Mouse (Mus musculus): ENCODE measurements around the gene Tead1. TPM values are rescaled to one million over a fixed set of nuclear protein-coding genes. Genes with fewer than 3 reads are reported as not detected.

Gene Tead1
- polyA plus RNA-seq, 1 experiment from 2014 or later, result 14.9 TPM

GRCm38 (mm10) chr7:112840890-112841289, 161.8 kb downstream of the Tead1 start:
- DNase-seq (ENCODE audit: low spot score) (no peak), ATAC-seq (replicated peaks; ENCODE audit: low FRiP score, low read depth) (no peak)
- WGBS, result 51% methylated on average over 8 of the region's 8 CpGs
- Histone ChIP-seq H3K4me2 (ENCODE audit: low read length) (no peak overlapping the region), H3K27me3 (ENCODE audit: insufficient read depth, low read length) (no peaks in the 10 kb centered on the region), H3K4me1 (replicated peaks; ENCODE audit: insufficient read depth, low read length) (no peaks in the 10 kb centered on the region; the same call in 1 of the 2 replicates), H3K9me3 (replicated peaks; ENCODE audit: low read length) (no peaks in the 10 kb centered on the region), H3K27ac (no peak overlapping the region), H3K9ac (ENCODE audit: low read depth, low read length) (no peak overlapping the region), H3K36me3 (ENCODE audit: insufficient read depth, low read length) (0 out of 2 replicates have a peak, but pooled peaks cover 6% of the 10 kb centered on the region), H3K4me3 (replicated peaks; ENCODE audit: low read depth, low read length) (no peak overlapping the region)
- TF ChIP-seq CTCF (IDR thresholded peaks at IDR 0.05; ENCODE audit: low read depth), result no peak

GRCm38 (mm10) chr7:112841484-112841883, 162.4 kb downstream of the Tead1 start:
- Histone ChIP-seq H3K4me1 (replicated peaks; ENCODE audit: insufficient read depth, low read length) (no peaks in the 10 kb centered on the region; the same call in 1 of the 2 replicates), H3K9ac (ENCODE audit: low read depth, low read length) (no peak overlapping the region), H3K4me3 (replicated peaks; ENCODE audit: low read depth, low read length) (no peak overlapping the region), H3K27me3 (ENCODE audit: insufficient read depth, low read length) (no peaks in the 10 kb centered on the region), H3K9me3 (replicated peaks; ENCODE audit: low read length) (no peaks in the 10 kb centered on the region), H3K36me3 (ENCODE audit: insufficient read depth, low read length) (0 out of 2 replicates have a peak, but pooled peaks cover 6% of the 10 kb centered on the region), H3K4me2 (ENCODE audit: low read length) (peak overlapping the region; percentile 37; the same call in 1 of the 2 replicates), H3K27ac (no peak overlapping the region)
- ATAC-seq (replicated peaks; ENCODE audit: low FRiP score, low read depth) (no peak), DNase-seq (ENCODE audit: low spot score) (no peak)
- WGBS, result 39% methylated on average over 8 of the region's 8 CpGs
- no peak for TF ChIP-seq CTCF (IDR thresholded peaks at IDR 0.05; ENCODE audit: low read depth)

GRCm38 (mm10) chr7:112841886-112842285, 162.8 kb downstream of the Tead1 start:
- Histone ChIP-seq H3K4me3 (replicated peaks; ENCODE audit: low read depth, low read length) (no peak overlapping the region), H3K27ac (no peak overlapping the region), H3K4me1 (replicated peaks; ENCODE audit: insufficient read depth, low read length) (no peaks in the 10 kb centered on the region; the same call in 1 of the 2 replicates), H3K9me3 (replicated peaks; ENCODE audit: low read length) (no peaks in the 10 kb centered on the region), H3K4me2 (ENCODE audit: low read length) (peak overlapping the region; percentile 37; the same call in 1 of the 2 replicates), H3K27me3 (ENCODE audit: insufficient read depth, low read length) (no peaks in the 10 kb centered on the region), H3K36me3 (ENCODE audit: insufficient read depth, low read length) (0 out of 2 replicates have a peak, but pooled peaks cover 6% of the 10 kb centered on the region), H3K9ac (ENCODE audit: low read depth, low read length) (no peak overlapping the region)
- ATAC-seq (replicated peaks; ENCODE audit: low FRiP score, low read depth) (no peak), DNase-seq (ENCODE audit: low spot score) (peak; percentile 56)
- 34% methylated on average over 9 of the region's 9 CpGs for WGBS
- TF ChIP-seq CTCF (IDR thresholded peaks at IDR 0.05; ENCODE audit: low read depth), result no peak

- DNase-seq (ENCODE audit: low spot score), result no peak
- Histone ChIP-seq H3K27me3 (ENCODE audit: insufficient read depth, low read length) (no peaks in the 10 kb centered on the region), H3K9ac (ENCODE audit: low read depth, low read length) (no peak overlapping the region), H3K4me2 (ENCODE audit: low read length) (no peak overlapping the region; the same call in 1 of the 2 replicates), H3K27ac (0 out of 2 replicates have a peak overlapping the region, but pooled peaks have one; percentile 15), H3K4me1 (replicated peaks; ENCODE audit: insufficient read depth, low read length) (peaks cover 27% of the 10 kb centered on the region), H3K36me3 (ENCODE audit: insufficient read depth, low read length) (no peaks in the 10 kb centered on the region), H3K4me3 (replicated peaks; ENCODE audit: low read depth, low read length) (no peak overlapping the region), H3K9me3 (replicated peaks; ENCODE audit: low read length) (no peaks in the 10 kb centered on the region)
- TF ChIP-seq CTCF (IDR thresholded peaks at IDR 0.05; ENCODE audit: low read depth), result no peak
- 27% methylated on average over 8 of the region's 8 CpGs for WGBS
- no peak for ATAC-seq (replicated peaks; ENCODE audit: low FRiP score, low read depth)
Measured at GRCm38 (mm10) chr7:112851281-112851744, 172.2 kb downstream of the Tead1 start.

- ATAC-seq (replicated peaks; ENCODE audit: low FRiP score, low read depth) (peak; percentile 68; the same call in 1 of the 2 replicates), DNase-seq (ENCODE audit: low spot score) (peak; percentile 77)
- WGBS, result 31% methylated on average over 7 of the region's 7 CpGs
- H3K4me3 ChIP-seq (replicated peaks; ENCODE audit: low read depth, low read length), result no peak overlapping the region
- no peaks in the 10 kb centered on the region for H3K27me3 ChIP-seq (ENCODE audit: insufficient read depth, low read length)
- H3K4me1 ChIP-seq (replicated peaks; ENCODE audit: insufficient read depth, low read length), result peaks cover 27% of the 10 kb centered on the region
- no peak overlapping the region for H3K4me2 ChIP-seq (ENCODE audit: low read length)
- H3K9ac ChIP-seq (ENCODE audit: low read depth, low read length), result no peak overlapping the region
- H3K36me3 ChIP-seq (ENCODE audit: insufficient read depth, low read length), result no peaks in the 10 kb centered on the region
- no peaks in the 10 kb centered on the region for H3K9me3 ChIP-seq (replicated peaks; ENCODE audit: low read length)
- TF ChIP-seq CTCF (IDR thresholded peaks at IDR 0.05; ENCODE audit: low read depth), result no peak
- peak overlapping the region; percentile 47; the same call in 1 of the 2 replicates for H3K27ac ChIP-seq
Measured at GRCm38 (mm10) chr7:112852149-112852839, 173.2 kb downstream of the Tead1 start.

GRCm38 (mm10) chr7:112853857-112854256, 174.7 kb downstream of the Tead1 start:
- Histone ChIP-seq H3K4me1 (replicated peaks; ENCODE audit: insufficient read depth, low read length) (peaks cover 27% of the 10 kb centered on the region), H3K9ac (ENCODE audit: low read depth, low read length) (no peak overlapping the region), H3K9me3 (replicated peaks; ENCODE audit: low read length) (no peaks in the 10 kb centered on the region), H3K27me3 (ENCODE audit: insufficient read depth, low read length) (no peaks in the 10 kb centered on the region), H3K36me3 (ENCODE audit: insufficient read depth, low read length) (peaks cover 10% of the 10 kb centered on the region; the same call in 1 of the 2 replicates), H3K4me2 (ENCODE audit: low read length) (no peak overlapping the region), H3K4me3 (replicated peaks; ENCODE audit: low read depth, low read length) (no peak overlapping the region), H3K27ac (no peak overlapping the region)
- no peak for ATAC-seq (replicated peaks; ENCODE audit: low FRiP score, low read depth)
- no peak for TF ChIP-seq CTCF (IDR thresholded peaks at IDR 0.05; ENCODE audit: low read depth)
- WGBS, result 55% methylated on average over 4 of the region's 4 CpGs
- DNase-seq (ENCODE audit: low spot score), result no peak
